Mouse (Mus musculus) spleen, adult 2 months (tissue): ENCODE data around the gene Kng1. TPM values are rescaled to one million over a fixed set of nuclear protein-coding genes. Genes with fewer than 3 reads are reported as not detected.

Experiments
- DNase-seq, 2 experiments: peaks; one replicate each; pipeline versions ENCODE4 v3.0.0 to v3.0.0-alpha.2; 2012 to 2021; ENCODE audit warnings: low spot score in 2 of 2, low read depth in 1 of 2
- H3K27ac ChIP-seq: fragments of 200-500 bp; 2 replicates; pipeline ENCODE4 v1.5.1; 2012; ENCODE audit warnings: low read length, inconsistent platforms; ENCODE audit not compliant: insufficient read depth
- H3K27me3 ChIP-seq: fragments of 200-500 bp; 2 replicates; pipeline ENCODE4 v1.6.1; 2012; ENCODE audit warnings: mild to moderate bottlenecking, moderate library complexity, low read length, inconsistent platforms; ENCODE audit not compliant: control insufficient read depth, insufficient read depth
- H3K36me3 ChIP-seq: fragments of 200-500 bp; 2 replicates; pipeline ENCODE4 v1.6.1; 2012; ENCODE audit warnings: mild to moderate bottlenecking, low read length, inconsistent platforms; ENCODE audit not compliant: control insufficient read depth, insufficient read depth
- H3K4me1 ChIP-seq: fragments of 200-500 bp; 2 replicates; pipeline ENCODE4 v1.6.1; 2011; ENCODE audit warnings: inconsistent platforms; ENCODE audit not compliant: control insufficient read depth, insufficient read depth, insufficient read length
- H3K4me3 ChIP-seq: fragments of 200-500 bp; 2 replicates; pipeline ENCODE4 v1.5.1; 2011; ENCODE audit warnings: mild to moderate bottlenecking, inconsistent platforms; ENCODE audit not compliant: insufficient read depth, insufficient read length; ENCODE audit errors: extremely low read depth
- CTCF ChIP-seq: fragments of 200-500 bp; IDR thresholded peaks from 2 replicates; pipeline ENCODE4 v1.5.1; 2011; ENCODE audit warnings: mild to moderate bottlenecking, inconsistent platforms; ENCODE audit not compliant: insufficient read depth, insufficient read length, insufficient replicate concordance; ENCODE audit errors: extremely low read depth
- POLR2A ChIP-seq: fragments of 200-500 bp; IDR thresholded peaks from 2 replicates; pipeline ENCODE4 v1.6.1; 2011; ENCODE audit warnings: low read depth, low read length, inconsistent platforms
- WGBS: fragments of 180-500 bp; shearing (Covaris S2); methylation state at CpG from one replicate; pipeline ENCODE4 v1.1.7; 2018; 5-methylcytosine and 5-hydroxymethylcytosine counted together
- polyA plus RNA-seq: library from polyadenylated mRNA; depleted of rRNA; stranded (reverse); fragments of >200 nt; gene quantifications from 2 replicates; pipeline ENCODE4 v1.2.3, GENCODE M21; 2012

The Kng1 gene
- polyA plus RNA-seq, 1 experiment = 0.04 TPM

GRCm38 (mm10) chr16:23113903-23114302 is 56.2 kb downstream of the Kng1 start:
- TF ChIP-seq CTCF (no peak), POLR2A (no peak)
- H3K27me3 ChIP-seq = no peaks in the 10 kb centered on the region
- H3K36me3 ChIP-seq = peaks cover 42% of the 10 kb centered on the region
- H3K4me3 ChIP-seq = no peak overlapping the region
- H3K4me1 ChIP-seq = peaks cover 1% of the 10 kb centered on the region
- H3K27ac ChIP-seq = no peak overlapping the region
- no peak for DNase-seq

- peaks cover 37% of the 10 kb centered on the region for H3K36me3 ChIP-seq
- H3K27ac ChIP-seq = no peak overlapping the region
- no peak for TF ChIP-seq POLR2A
- no peaks in the 10 kb centered on the region; the same call in 1 of the 2 replicates for H3K4me1 ChIP-seq
- DNase-seq = no peak
- 67% methylated on average over 5 of the region's 5 CpGs for WGBS
- H3K27me3 ChIP-seq = no peaks in the 10 kb centered on the region
- H3K4me3 ChIP-seq = no peak overlapping the region
Observed at GRCm38 (mm10) chr16:23114339-23115171, 56.9 kb downstream of the Kng1 start.

GRCm38 (mm10) chr16:23115486-23115885 is 57.8 kb downstream of the Kng1 start:
- TF ChIP-seq CTCF (no peak), POLR2A (no peak)
- peaks cover 32% of the 10 kb centered on the region for H3K36me3 ChIP-seq
- H3K4me1 ChIP-seq = no peaks in the 10 kb centered on the region
- no peaks in the 10 kb centered on the region for H3K27me3 ChIP-seq
- 85% methylated on average over 3 of the region's 3 CpGs for WGBS
- H3K27ac ChIP-seq = no peak overlapping the region
- no peak overlapping the region for H3K4me3 ChIP-seq
- DNase-seq = no peak

- no peaks in the 10 kb centered on the region for H3K4me1 ChIP-seq
- WGBS = 87% methylated on average over 4 of the region's 4 CpGs
Observed at GRCm38 (mm10) chr16:23117173-23117572, 59.5 kb downstream of the Kng1 start.

GRCm38 (mm10) chr16:23122446-23122845 is 64.8 kb downstream of the Kng1 start:
- Histone ChIP-seq H3K27me3 (no peaks in the 10 kb centered on the region), H3K36me3 (peaks cover 4% of the 10 kb centered on the region; the same call in 1 of the 2 replicates)
- 94% methylated on average over 3 of the region's 3 CpGs for WGBS

More at GRCm38 (mm10) chr16:23117173-23117572, 59.5 kb downstream of the Kng1 start:
- no peak for DNase-seq
- H3K4me3 ChIP-seq = no peak overlapping the region
- TF ChIP-seq CTCF (no peak), POLR2A (no peak)
- no peaks in the 10 kb centered on the region for H3K27me3 ChIP-seq
- no peak overlapping the region for H3K27ac ChIP-seq
- H3K36me3 ChIP-seq = peaks cover 23% of the 10 kb centered on the region

GRCm38 (mm10) chr16:23123104-23123503 is 65.4 kb downstream of the Kng1 start:
- WGBS = 92% methylated on average over 4 of the region's 4 CpGs
- TF ChIP-seq POLR2A (no peak), CTCF (no peak)
- Histone ChIP-seq H3K4me1 (no peaks in the 10 kb centered on the region; the same call in 1 of the 2 replicates), H3K36me3 (peaks cover 4% of the 10 kb centered on the region; the same call in 1 of the 2 replicates), H3K27me3 (no peaks in the 10 kb centered on the region), H3K4me3 (no peak overlapping the region), H3K27ac (no peak overlapping the region)
- DNase-seq = no peak

More at GRCm38 (mm10) chr16:23122446-23122845, 64.8 kb downstream of the Kng1 start:
- Histone ChIP-seq H3K4me3 (no peak overlapping the region), H3K4me1 (no peaks in the 10 kb centered on the region; the same call in 1 of the 2 replicates), H3K27ac (no peak overlapping the region)
- no peak for TF ChIP-seq POLR2A
- TF ChIP-seq CTCF = no peak
- DNase-seq = no peak

- H3K27me3 ChIP-seq = no peaks in the 10 kb centered on the region
Observed at GRCm38 (mm10) chr16:23124398-23124797, 66.7 kb downstream of the Kng1 start.

More at GRCm38 (mm10) chr16:23124398-23124797, 66.7 kb downstream of the Kng1 start:
- TF ChIP-seq POLR2A = no peak
- TF ChIP-seq CTCF = no peak
- Histone ChIP-seq H3K4me3 (no peak overlapping the region), H3K4me1 (peaks cover 4% of the 10 kb centered on the region; the same call in 1 of the 2 replicates), H3K27ac (no peak overlapping the region), H3K36me3 (peaks cover 3% of the 10 kb centered on the region; the same call in 1 of the 2 replicates)
- DNase-seq = no peak
- 93% methylated on average over 4 of the region's 4 CpGs for WGBS
